In the genomic region with DNA sequence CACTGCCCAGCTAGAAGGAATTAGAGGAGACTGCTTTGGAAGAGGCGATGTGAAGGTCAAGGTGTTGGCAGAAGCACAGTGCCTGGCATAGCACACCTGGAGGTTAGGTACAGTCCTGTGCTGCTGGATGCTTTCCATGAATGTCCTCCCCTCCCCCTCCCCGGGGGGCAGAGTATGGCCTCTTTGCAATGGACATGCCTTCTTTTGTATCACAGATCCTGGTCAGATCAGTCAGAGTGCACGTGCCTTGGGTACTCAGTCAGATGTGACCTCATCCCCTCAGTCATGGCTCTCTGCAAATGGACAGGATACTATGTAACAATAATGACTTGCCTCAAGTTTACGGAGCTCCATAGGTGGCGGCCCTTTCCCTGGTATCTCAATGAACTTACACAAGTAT, we compare ENCODE assay signal across 12 mouse cellular contexts. TPM values are rescaled to one million over a fixed set of nuclear protein-coding genes. Genes with fewer than 3 reads are reported as not detected.
DNase-seq lines count a peak whose midpoint lies in the region; ATAC-seq and TF ChIP-seq lines count a peak whose summit lies in the region.
"Had no signal": no experiment of that assay in that cellular context is flagged by ENCODE, and none has a peak within 500 bp of the region (broad histone marks: within the 10 kb centered on the region; RNA-seq: fewer than 3 reads in every experiment).

No protein-coding gene starts in this region.

- WGBS in heart, embryonic 10.5 days, result 76% methylated on average over 5 of the region's 5 CpGs
- WGBS in midbrain, embryonic 10.5 days, result 82% methylated on average over 5 of the region's 5 CpGs
- WGBS in midbrain, postnatal 0 days, result 77% methylated on average over 5 of the region's 5 CpGs
- 73% methylated on average over 5 of the region's 5 CpGs for WGBS in liver, embryonic 16.5 days (ENCODE audit: insufficient replicate concordance)

- no peaks in the 10 kb centered on the region for H3K36me3 ChIP-seq in heart, embryonic 10.5 days
- H3K36me3 ChIP-seq in midbrain, embryonic 10.5 days, result no peaks in the 10 kb centered on the region
- no peaks in the 10 kb centered on the region for H3K36me3 ChIP-seq in midbrain, postnatal 0 days (ENCODE audit: insufficient read depth, low read length)
- no peaks in the 10 kb centered on the region for H3K36me3 ChIP-seq in liver, embryonic 16.5 days (ENCODE audit: control insufficient read depth, insufficient read depth)
- H3K36me3 ChIP-seq: forebrain, embryonic 12.5 days; limb, embryonic 10.5 days; midbrain, embryonic 12.5 days had no signal

- no peaks in the 10 kb centered on the region for H3K27me3 ChIP-seq in heart, embryonic 10.5 days (ENCODE audit: insufficient read depth, poor library complexity, severe bottlenecking)
- peaks cover 31% of the 10 kb centered on the region for H3K27me3 ChIP-seq in midbrain, embryonic 10.5 days (ENCODE audit: low read depth, poor library complexity, severe bottlenecking)
- no peaks in the 10 kb centered on the region for H3K27me3 ChIP-seq in midbrain, postnatal 0 days (ENCODE audit: insufficient read depth, low read length)
- H3K27me3 ChIP-seq in liver, embryonic 16.5 days (ENCODE audit: control insufficient read depth, insufficient read depth, low read depth, low read length), result no peaks in the 10 kb centered on the region

- intact Hi-C loops in heart, postnatal 14 days (cut with DNase I), result no loop called here
- intact Hi-C loops in left cerebral cortex, postnatal 36 days (cut with DNase I), result no loop called here

- no peak overlapping the region for H3K9ac ChIP-seq in midbrain, postnatal 0 days (replicated peaks; ENCODE audit: low read length, poor library complexity, severe bottlenecking)
- H3K9ac ChIP-seq in liver, embryonic 16.5 days (ENCODE audit: low read depth, low read length), result peak overlapping the region; percentile 88
- H3K9ac ChIP-seq: forebrain, embryonic 12.5 days; midbrain, embryonic 12.5 days had no signal

- TF ChIP-seq CTCF in midbrain, postnatal 0 days (IDR thresholded peaks at IDR 0.05), result no peak

- no peak overlapping the region for H3K4me2 ChIP-seq in midbrain, postnatal 0 days (ENCODE audit: low read depth, low read length, poor library complexity, severe bottlenecking)
- no peak overlapping the region for H3K4me2 ChIP-seq in liver, embryonic 16.5 days (ENCODE audit: low read depth, low read length)
- H3K4me2 ChIP-seq: forebrain, embryonic 12.5 days; midbrain, embryonic 12.5 days had no signal

- no peak for DNase-seq in heart, embryonic 10.5 days (ENCODE audit: low spot score)
- DNase-seq in heart, postnatal 14 days, result no peak
- DNase-seq in midbrain, embryonic 10.5 days (ENCODE audit: low spot score), result no peak
- DNase-seq in midbrain, postnatal 0 days (ENCODE audit: low spot score), result no peak
- DNase-seq in left cerebral cortex, postnatal 36 days (ENCODE audit: low spot score in 2 of 2), result no peak
- no peak for DNase-seq in layer of hippocampus, postnatal 36 days
- no peak for DNase-seq in embryo, embryonic 10.5 days (ENCODE audit: low spot score)
- DNase-seq: cerebellum, adult 18-20 months had no signal

- H3K4me1 ChIP-seq in heart, embryonic 10.5 days, result peaks cover 70% of the 10 kb centered on the region
- peaks cover 50% of the 10 kb centered on the region for H3K4me1 ChIP-seq in midbrain, embryonic 10.5 days
- peaks cover 8% of the 10 kb centered on the region; the same call in 1 of the 2 replicates for H3K4me1 ChIP-seq in midbrain, postnatal 0 days (ENCODE audit: insufficient read depth, low read length)
- peaks cover 85% of the 10 kb centered on the region for H3K4me1 ChIP-seq in liver, embryonic 16.5 days (ENCODE audit: control insufficient read depth, low read depth, low read length)

- no peak overlapping the region for H3K4me3 ChIP-seq in heart, embryonic 10.5 days
- no peak overlapping the region for H3K4me3 ChIP-seq in midbrain, embryonic 10.5 days
- no peak overlapping the region for H3K4me3 ChIP-seq in midbrain, postnatal 0 days (ENCODE audit: low read depth, low read length)
- no peak overlapping the region for H3K4me3 ChIP-seq in liver, embryonic 16.5 days (ENCODE audit: low read depth, low read length)
- H3K4me3 ChIP-seq: forebrain, embryonic 12.5 days; limb, embryonic 10.5 days; midbrain, embryonic 12.5 days had no signal

- H3K9me3 ChIP-seq in heart, embryonic 10.5 days, result no peaks in the 10 kb centered on the region
- H3K9me3 ChIP-seq in midbrain, embryonic 10.5 days (replicated peaks), result no peaks in the 10 kb centered on the region; the same call in 1 of the 2 replicates
- no peaks in the 10 kb centered on the region for H3K9me3 ChIP-seq in midbrain, postnatal 0 days (ENCODE audit: low read length)
- no peaks in the 10 kb centered on the region for H3K9me3 ChIP-seq in liver, embryonic 16.5 days (replicated peaks; ENCODE audit: control insufficient read depth, low read length)
- H3K9me3 ChIP-seq: forebrain, embryonic 12.5 days; limb, embryonic 10.5 days; midbrain, embryonic 12.5 days had no signal

- H3K27ac ChIP-seq in heart, embryonic 10.5 days, result peak overlapping the region; percentile 90
- H3K27ac ChIP-seq in midbrain, embryonic 10.5 days (replicated peaks), result 0 out of 2 replicates have a peak overlapping the region, but pooled peaks have one; percentile 6
- H3K27ac ChIP-seq in midbrain, postnatal 0 days (ENCODE audit: low read depth, low read length), result no peak overlapping the region
- H3K27ac ChIP-seq in liver, embryonic 16.5 days (ENCODE audit: low read length), result peak overlapping the region; percentile 99
- H3K27ac ChIP-seq: limb, embryonic 10.5 days had no signal

- no peak for ATAC-seq in midbrain, postnatal 0 days (ENCODE audit: low FRiP score)
- ATAC-seq in liver, embryonic 16.5 days (ENCODE audit: low read depth), result no peak

RNA-seq across cellular contexts. Expression of a gene that starts 46.8 kb away (rescaled TPM):
- polyA plus RNA-seq in heart, embryonic 10.5 days (2016; fragmentation: Nextera tagmentation; extraction: Ambion mirVana), result 24.4 and 26.3 TPM in 2 replicates
- 100 to 1,000 TPM; 127 to 134 TPM for total RNA-seq in heart, postnatal 14 days (2021)
- 29.8 and 33.8 TPM in 2 replicates for polyA plus RNA-seq in midbrain, embryonic 10.5 days (2016; fragmentation: Nextera tagmentation; extraction: Ambion mirVana)
- total RNA-seq in midbrain, postnatal 0 days (2014; rRNA removed), result 49.6 and 66.9 TPM in 2 replicates
- polyA plus RNA-seq in midbrain, postnatal 0 days (2015; fragmentation: Nextera tagmentation; extraction: Ambion mirVana), result 31.4 and 44.1 TPM in 2 replicates
- 42.9 and 46.1 TPM in 2 replicates for polyA plus RNA-seq in liver, embryonic 16.5 days (2015; fragmentation: Nextera tagmentation; extraction: Ambion mirVana)
- total RNA-seq in left cerebral cortex, postnatal 36 days (2021), result 100 to 1,000 TPM in 1 of 2 experiments, 10 to 100 TPM in 1; 98.1 to 119 TPM
- total RNA-seq in layer of hippocampus, postnatal 36 days (2021), result 100 to 1,000 TPM; 119 to 122 TPM
